Mouse (Mus musculus) cerebellum, adult 8-10 months (tissue): ENCODE results near the gene Cth.

ENCODE experiments used
- DNase-seq: peaks from one replicate; pipeline ENCODE4 v3.0.0; 2022

Gene Cth

DNA sequence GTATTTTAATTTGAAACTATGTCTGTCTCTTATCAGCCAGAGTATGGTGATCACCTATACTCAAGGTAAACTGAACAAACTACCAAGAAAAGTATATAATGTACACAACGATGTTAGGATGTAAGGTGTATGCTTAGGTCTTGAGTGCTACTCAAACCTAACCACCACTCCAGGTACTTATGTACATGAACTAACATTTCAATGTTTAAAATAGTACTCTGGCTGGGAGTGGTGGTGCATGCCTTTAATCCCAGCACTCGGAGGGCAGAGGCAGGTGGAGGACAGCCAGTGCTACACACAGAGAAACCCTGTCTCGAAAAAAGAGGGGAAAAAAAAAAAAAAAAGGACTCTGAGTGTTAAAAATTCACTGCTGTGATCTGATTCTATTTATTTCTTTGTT lies 16.7 kb downstream of the Cth start:
- no peak for DNase-seq

DNA sequence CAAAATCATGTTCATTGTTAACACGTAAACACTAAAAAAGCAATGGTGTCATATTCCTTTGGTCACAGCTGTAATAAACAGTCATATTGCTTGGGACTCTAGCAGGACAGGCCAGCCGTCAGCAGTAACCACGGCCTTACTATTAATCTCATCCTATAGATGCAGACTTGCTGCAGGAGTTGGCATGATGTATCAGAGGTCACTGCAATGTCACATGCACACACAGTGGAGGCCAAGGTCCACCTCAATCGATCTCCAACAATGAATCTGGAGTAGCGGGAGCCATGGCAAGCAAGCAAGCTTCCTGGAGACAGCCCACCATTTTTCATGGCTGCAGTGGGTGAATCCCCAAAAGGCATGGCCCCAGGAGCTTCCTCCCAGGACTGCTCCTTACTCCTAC lies 23.2 kb downstream of the Cth start:
- no peak for DNase-seq

DNA sequence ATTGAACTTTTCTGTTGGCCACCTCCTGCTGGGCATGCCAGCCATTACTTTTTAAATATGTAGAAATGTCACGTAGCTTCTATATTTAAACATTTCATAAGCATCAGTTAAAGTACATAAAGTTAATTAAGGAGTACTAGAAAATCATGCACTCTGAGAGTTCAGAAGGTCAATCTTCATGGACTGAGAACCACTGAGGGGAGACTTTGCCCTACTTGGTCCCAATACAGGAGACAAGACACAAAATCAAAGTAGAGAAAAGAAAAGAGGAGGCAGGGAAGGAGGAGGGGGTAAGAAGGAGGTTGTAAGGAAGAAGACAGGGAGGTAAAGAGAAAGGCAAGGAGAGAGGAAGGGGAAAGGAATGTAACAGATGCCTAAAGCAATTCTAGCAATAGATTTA lies 24.9 kb downstream of the Cth start:
- DNase-seq = no peak

DNA sequence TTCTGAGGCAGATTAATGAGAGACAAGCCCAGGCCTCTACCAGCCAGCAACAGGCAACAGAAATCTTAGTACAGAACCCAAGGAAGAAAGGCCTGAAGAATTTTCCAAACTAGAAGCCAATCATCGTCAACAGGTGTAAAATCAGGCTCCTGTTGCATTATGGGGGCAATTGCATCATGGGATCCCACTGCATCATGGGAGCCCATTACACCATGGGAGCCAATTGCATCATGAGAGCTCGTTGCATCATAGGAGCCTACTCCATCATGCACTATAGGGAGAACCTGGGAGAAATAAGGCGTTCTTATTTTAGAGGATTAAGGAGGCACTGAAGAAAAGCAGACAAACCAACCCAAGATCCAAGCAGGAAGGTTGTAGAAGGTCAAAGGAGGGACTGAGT lies 27.2 kb downstream of the Cth start:
- DNase-seq = no peak

DNA sequence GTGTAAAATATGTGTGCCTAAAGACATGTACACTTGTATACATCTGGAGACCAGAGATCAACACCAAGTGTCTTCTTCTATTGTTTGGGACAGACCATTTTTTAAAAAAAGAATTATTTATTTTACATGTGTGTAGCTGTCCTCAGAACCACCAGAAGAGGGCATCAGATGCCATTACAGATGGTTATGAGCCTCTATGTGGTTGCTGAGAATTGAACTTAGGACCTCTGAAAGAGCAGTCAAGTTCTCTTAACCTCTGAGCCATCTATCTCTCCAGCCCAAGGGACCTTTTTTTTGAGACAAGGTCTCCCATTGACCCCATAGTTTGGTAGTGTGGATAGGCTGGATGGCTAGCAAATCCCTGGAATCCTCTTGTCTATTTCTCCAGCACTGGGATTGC lies 33.1 kb downstream of the Cth start:
- DNase-seq = no peak

DNA sequence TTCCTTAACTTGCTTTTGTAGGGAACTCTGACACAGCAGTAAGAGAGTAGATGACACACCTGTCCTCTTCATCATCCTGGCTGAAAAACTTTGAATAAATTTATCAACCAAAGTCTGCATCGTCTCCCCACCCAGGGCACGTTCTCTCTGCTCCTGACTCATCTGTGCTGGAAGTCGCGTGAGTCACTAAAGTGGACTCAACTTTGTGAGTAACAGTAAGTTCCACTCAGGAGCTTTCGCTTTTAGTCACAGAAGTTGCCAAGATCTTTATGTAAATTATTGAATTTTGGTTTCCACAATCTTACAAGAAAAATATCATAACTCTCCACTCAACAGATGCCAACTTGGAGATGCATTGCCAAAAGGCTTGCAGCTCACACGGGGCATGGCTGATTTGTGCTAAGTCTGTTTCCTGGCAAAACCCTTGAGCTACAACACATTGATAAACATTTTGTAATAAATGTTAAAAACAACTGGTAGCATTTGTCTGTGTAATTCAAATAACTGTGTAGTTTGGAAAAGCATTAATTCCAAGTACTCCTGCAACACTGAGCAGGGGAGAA lies 40.7 kb downstream of the Cth start:
- no peak for DNase-seq

DNA sequence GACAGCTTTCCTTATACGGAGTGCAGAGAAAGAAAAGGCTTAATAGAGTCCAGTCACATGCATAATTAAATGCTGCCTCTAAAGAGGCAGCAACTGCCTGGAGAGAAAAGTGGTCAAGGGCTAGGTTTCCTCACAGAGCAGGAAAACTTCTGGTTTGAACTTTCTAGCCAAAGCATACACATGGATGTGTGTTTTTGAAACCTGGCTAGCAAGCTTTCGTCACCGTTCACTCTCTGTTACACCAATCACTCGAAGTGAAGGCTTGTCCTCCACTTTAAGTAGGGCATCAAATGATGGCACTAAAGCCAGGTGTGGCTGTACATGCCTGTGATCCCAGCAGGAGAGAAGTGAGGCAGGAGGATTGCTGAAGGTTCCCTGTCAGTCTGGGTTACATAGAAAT lies 41.8 kb downstream of the Cth start:
- no peak for DNase-seq

DNA sequence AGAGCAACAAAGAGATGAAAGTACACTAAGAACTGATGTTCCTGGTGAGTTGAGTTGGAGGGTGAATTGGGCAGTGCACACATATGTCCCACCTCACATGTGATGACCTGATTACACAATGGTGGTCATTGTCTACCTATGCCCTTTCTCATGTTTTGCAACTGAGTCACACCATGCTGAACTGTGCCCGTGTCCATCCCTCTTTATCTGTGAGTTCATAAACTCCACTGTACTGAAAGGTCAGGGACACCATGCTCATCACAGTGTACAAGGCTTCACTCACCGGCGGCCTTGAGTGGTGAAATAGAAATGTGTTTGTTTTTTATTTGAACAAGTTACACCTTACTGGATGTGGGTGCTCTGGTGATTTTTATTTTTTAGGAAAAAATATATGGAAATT lies 42.9 kb downstream of the Cth start:
- DNase-seq = no peak

DNA sequence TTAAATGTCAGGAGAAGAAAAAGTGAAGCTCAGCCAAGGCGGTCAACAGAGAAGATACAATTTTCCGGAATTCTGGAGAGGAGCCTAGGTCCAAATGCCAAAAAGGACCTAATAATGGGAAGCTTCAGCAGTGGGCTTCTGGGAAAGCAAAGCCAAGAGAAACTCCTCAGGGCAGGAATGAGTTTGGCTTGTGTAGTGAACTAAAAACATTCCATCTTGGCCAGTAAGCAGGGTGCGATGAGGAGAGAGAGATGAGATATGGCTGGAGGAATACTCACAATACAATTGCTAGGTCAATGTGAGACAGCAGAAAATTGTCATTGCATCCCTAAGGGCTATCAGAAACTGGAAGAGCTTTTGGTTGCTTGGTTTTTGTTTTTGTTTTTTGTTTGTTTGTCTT lies 43.9 kb downstream of the Cth start:
- no peak for DNase-seq

DNA sequence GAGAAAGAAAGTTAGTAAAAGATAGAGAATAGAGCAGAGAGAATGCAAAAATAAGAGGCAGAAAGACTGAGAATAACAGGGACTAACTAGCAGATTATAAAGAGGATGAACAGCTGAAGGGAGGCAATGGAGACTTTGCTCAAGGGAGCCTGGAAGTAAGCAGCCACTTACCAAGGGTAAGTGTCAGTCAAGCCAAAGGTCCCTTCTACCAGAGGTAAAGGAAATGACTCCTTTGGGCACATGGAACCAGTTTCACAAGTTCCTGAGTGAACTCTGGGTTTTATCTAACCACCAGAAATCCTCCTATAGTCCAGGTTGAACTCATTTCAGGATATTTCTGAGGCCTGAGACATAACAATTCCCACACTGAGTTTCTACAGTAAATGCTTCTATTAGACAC lies 47.0 kb downstream of the Cth start:
- no peak for DNase-seq

DNA sequence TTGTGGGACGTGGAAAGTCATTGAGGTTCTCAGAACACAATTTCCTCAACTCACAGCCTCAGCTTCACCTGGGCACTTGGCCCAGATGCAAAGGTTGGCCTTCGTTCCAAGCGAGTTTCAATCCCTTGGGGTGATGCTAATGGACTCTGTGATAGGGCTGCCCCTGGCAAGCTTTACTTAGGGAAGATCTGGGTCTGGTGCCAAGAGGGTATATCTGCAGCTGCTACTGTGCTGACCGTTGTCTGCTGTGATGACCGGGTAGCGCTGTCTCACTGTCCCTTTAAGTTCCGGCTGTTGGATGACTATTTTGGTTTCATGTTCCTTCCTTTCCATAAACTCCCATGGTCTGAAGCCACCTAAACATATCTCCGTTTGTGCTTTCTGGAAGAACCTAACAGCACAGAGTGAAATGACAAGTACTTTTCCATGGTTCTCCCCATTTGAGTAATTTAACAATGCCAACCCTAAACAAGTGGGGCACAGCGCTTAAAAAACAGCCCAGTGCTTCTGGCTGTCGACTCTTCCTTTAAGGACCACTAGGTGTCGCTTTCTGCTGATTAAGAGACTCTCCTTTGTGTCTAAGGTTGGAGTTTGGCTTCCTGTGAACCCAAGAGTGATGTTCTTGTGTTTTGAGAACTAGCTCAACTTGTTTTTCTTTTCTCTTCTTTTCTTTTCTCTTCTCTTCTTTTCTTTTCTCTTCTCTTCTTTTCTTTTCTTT lies 48.3 kb downstream of the Cth start:
- DNase-seq = peak; percentile 39

DNA sequence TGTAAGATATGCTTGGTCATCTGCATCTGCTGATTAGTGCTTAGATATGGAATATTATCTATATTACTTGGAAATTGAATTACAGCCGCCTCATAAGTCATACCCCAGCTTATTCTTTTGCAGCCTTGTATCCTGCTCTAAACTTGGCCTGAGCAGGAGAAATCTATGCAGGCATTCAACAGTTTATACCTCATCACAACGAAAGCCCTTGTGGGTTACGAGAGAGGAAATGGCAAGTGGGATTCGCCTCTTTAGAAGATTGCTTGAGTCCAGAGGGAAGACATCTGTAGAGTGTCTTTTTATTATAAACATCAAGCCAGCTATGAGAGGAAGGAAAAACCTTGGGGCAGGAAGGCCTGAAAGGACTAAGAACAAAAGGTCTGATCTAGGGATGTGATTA lies 52.0 kb downstream of the Cth start:
- no peak for DNase-seq

DNA sequence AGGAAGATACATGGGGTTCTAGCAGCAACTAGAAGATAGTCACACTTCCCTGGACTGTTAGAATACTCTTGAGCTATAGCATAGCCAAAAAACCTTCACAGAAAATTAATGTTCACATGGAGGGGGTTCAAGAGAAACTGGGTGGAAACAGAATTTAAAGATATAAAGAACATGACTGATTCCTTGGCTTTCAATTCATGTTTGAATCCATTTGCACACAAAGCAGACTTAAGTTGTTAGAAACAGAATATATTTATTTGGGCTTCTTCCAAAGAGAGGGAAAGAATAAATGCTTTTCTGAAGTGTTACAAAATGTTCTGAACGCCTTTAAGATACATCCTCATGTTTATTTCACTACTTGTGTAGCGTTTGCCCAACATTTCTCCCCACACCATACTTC lies 57.0 kb downstream of the Cth start:
- DNase-seq = no peak

DNA sequence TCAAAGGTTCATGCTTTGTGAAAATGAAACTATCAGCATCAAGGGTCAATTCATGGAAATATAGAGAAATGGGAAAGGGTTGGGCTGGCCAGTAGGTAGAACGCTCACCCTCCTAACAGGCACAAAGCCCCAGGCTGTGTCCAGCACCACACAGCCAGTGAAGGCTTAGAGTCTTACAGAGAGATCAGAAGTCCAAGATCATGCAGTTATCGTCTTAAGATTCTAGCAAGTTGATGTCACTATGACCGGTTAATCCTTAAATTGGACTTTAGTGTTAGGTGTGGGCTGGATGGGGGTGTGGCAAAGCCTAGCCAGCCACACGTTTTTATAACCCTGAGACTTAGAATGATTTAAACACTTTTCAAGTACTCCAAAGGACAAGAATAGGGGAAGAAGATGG lies 58.6 kb downstream of the Cth start:
- no peak for DNase-seq

DNA sequence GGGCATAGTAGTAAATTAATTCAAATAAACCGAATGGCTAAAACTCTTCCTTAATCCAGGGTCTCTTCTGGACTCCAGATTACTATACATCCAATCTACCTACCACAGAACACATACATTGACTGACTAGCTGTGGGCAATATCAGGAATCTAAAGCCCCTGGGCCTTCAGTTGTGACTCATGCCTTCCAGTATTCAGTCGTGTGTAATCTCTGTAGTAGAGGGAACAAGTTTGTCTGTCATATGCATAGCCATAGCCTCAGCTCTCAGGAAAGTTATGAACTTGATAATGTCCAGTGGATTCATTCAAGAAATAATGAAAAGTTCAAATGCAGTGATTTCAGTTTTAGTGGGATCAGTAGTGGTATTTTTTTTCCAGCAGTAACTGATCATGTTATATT lies 59.0 kb downstream of the Cth start:
- DNase-seq = no peak

DNA sequence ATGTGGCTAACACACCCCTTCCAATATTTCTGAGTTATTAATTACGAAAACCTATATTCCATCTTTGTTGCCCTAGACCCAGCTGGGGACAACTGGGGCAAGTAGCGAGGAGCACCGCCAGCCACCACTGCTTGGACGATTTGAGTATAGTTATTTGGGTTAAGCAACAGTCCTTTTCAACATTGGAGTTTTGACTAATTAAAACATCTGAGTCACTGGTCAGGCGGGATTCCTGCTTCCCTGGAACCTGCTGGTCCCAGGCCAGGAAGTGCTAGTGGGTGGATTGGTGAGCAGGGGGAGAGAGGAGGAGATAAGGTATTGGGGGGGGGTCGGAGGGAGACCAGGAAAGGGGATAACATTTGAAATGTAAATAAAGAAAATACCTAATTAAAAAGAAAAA lies 59.4 kb downstream of the Cth start:
- no peak for DNase-seq

DNA sequence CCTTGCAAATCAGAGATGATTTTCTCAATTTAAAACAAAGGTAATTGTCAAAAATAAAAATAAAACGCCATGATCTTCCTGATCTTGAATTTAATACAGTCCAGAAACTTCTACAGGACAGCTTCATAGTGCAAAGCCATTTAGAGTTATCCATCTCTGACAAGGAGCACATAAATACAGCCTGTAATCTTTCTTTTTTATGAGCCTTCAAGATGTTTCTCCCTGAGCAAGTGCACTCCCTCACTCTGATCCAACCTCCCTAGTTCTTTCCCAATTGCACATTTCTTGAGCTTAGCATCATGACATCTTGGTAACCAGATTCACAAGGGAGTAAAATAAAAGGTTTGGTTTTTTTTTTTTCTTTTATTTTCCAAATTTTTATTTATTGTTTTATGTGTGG lies 72.1 kb downstream of the Cth start:
- DNase-seq = no peak

DNA sequence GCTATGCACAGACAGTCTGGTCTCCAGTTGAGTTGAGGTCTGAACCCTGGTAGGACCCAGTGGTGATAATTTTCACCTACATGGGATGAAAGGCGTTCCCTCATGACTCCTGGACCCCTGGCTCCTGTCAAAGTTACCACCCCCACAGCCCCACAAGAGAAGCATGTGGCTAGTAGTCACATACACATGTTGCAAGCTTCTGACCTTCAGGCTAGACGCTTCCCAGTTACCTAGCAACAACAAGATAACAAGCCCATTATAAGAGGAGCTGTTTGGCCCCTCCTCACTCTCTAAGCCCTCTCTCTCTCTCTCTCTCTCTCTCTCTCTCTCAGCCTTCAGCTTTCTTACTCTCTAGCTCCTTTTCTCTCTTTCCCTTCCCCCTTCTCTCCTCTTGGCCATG lies 76.4 kb downstream of the Cth start:
- DNase-seq = no peak

DNA sequence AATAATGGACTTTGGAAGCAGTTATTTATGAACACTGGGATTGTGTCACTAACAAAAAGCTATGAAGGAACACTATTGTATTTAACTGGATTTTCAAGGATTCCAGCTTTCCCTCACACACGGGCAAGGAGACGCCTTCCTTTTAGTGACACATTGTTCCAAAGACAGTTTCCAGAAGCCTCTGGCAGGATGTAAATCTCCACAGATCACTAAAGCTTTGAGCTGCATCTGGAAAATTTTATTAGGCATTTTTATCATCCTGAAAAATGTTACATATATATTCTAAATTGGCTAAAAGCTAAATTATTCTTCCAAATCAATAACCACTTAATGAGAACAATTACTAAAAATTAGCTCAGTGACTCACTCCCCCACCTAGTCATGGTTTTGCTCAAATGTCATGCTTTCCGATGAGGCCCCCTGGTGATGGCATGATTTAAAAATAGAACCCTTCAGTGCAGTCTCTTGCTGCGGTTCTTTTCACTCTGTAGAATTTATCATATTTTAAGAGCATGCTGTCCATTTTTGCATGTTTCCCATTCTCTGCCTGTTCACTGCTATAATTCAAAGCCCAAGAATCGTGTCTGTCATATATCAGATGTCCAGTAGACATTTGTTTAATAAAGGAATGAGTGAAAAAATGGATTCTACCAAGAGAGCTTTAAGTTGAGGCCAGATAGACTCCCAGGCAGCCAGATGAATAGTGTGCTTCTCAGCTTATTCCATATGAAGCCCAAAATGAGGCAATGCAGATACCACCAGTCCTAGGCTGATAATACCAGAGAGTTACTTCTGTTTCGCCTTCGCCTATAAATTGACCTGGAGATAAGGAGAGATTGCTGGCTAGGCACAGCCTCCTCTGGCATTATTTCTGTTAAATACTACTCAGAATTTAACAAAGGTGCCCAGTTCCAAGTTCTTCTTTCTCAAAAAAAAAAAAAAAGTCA lies 77.3 kb downstream of the Cth start:
- DNase-seq = no peak
